Mouse (Mus musculus) central nervous system, embryonic 11.5 days (tissue): Measurements from ENCODE around the gene AU022751. TPM values are rescaled to one million over a fixed set of nuclear protein-coding genes. Genes with fewer than 3 reads are reported as not detected.

ENCODE experiments used
- polyA plus RNA-seq: library from polyadenylated mRNA; depleted of rRNA; stranded (reverse); fragments of >200 nt; gene quantifications from 2 replicates; pipeline ENCODE4 v1.2.3, GENCODE M21; 2012; rRNA removed

Gene AU022751
- polyA plus RNA-seq, result 0.12 and 0.15 TPM in 2 replicates

DNA sequence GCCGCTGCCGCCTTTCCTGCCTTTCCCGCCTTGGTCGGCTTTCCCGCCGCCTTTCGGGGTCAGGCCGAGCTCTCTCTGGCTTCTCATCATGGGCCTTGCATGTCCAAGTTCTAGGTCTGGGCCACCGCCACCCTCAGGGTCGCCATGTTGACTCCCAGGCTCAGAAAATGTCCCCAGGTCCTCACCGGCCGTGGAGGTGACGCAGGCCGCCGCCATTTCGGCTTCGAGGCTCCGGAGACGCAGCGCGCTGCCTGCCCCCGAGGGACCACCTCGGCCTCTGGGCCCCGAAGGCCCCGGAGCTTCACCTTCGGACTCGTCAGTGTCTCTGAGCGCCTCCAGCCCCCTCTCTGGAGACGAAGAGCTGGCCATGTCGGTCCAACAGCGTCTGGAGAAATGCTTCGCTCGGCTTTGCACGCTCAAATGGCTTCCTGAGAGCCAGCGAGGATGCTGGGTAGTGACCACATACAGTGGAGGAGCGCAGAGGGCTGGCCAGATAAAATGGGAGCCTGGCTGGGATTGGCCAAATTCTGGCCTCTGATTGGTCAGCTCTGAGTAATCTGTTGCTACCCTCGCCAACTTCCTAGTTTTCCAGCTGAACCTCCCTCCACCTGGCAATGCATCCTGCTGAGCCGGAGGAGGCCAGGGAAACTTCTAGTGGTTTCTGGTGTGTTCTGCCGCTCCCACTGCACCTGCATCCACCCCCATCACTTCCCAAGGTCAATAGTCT lies at the start of gene AU022751:
TSS of gene AU022751 (minus strand) at position 466 of the 727 bp plus-strand sequence.

GRCm38 (mm10) chrX:6047066-6047935 lies 35.9 kb downstream of the AU022751 start, which contains the start of gene Nudt11:
TSS of gene Nudt11 (plus strand) at chrX:6047453.

Other genes with a start within 250 kb of the AU022751 start
- gene Nudt11, start 36.0 kb downstream of the AU022751 start, polyA plus RNA-seq, result 11.5 and 12.0 TPM in 2 replicates
- 12.8 and 19.2 TPM in 2 replicates for gene Nudt10, start 89.6 kb upstream of the AU022751 start, polyA plus RNA-seq
- 0.06 and 0.11 TPM in 2 replicates for gene Bmp15, start 237.3 kb upstream of the AU022751 start, polyA plus RNA-seq